Comparison of ENCODE assay signal across 17 mouse cellular contexts in the genomic region with DNA sequence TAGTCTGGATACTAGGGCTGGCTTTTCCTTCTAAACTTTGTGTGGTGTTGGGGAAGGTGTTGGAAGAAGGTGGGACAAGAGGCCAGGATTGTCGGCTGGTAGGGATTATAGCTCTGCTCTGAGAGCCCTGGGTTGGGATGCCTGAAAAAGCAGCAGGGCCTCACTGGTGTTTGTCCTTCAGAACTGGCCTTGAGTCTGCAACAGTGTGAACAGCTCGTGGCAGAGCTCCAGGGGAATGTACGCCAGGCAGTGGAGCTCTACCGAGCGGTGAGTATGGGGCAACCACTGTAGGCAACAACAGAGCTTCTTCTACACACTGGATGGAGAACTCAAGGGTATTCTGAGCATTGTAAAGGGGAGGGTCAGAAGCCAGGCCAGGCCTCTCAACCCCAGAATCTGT. TPM values are rescaled to one million over a fixed set of nuclear protein-coding genes. Genes with fewer than 3 reads are reported as not detected.
DNase-seq lines count a peak whose midpoint lies in the region; ATAC-seq and TF ChIP-seq lines count a peak whose summit lies in the region.
"Had no signal": no experiment of that assay in that cellular context is flagged by ENCODE, and none has a peak within 500 bp of the region (broad histone marks: within the 10 kb centered on the region; RNA-seq: fewer than 3 reads in every experiment).

No protein-coding gene starts in this region.

- no peak overlapping the region for H3K4me2 ChIP-seq in forebrain, postnatal 0 days (ENCODE audit: low read depth)
- H3K4me2 ChIP-seq: embryonic facial prominence, embryonic 13.5 days; neural tube, embryonic 13.5 days had no signal

- WGBS in forebrain, postnatal 0 days: 88% methylated on average over 5 of the region's 5 CpGs
- WGBS in embryonic facial prominence, embryonic 10.5 days: 91% methylated on average over 5 of the region's 5 CpGs

- no peaks in the 10 kb centered on the region for H3K9me3 ChIP-seq in forebrain, postnatal 0 days (ENCODE audit: low read length)
- no peaks in the 10 kb centered on the region for H3K9me3 ChIP-seq in embryonic facial prominence, embryonic 10.5 days
- H3K9me3 ChIP-seq: embryonic facial prominence, embryonic 13.5 days; forebrain, embryonic 10.5 days; neural tube, embryonic 13.5 days had no signal

- H3K27ac ChIP-seq in forebrain, postnatal 0 days (ENCODE audit: low read depth, low read length): no peak overlapping the region
- H3K27ac ChIP-seq in embryonic facial prominence, embryonic 10.5 days (replicated peaks): no peak overlapping the region
- H3K27ac ChIP-seq: forebrain, embryonic 10.5 days; neural tube, embryonic 13.5 days had no signal

- 0 out of 2 replicates have a peak, but pooled peaks cover 4% of the 10 kb centered on the region for H3K4me1 ChIP-seq in forebrain, postnatal 0 days (ENCODE audit: insufficient read depth)
- peaks cover 18% of the 10 kb centered on the region for H3K4me1 ChIP-seq in embryonic facial prominence, embryonic 10.5 days

- ATAC-seq in monocyte, adult 5-6 weeks (replicated peaks; ENCODE audit: insufficient number of reproducible peaks, low FRiP score, low TSS enrichment, poor library complexity, severe bottlenecking): no peak
- ATAC-seq in forebrain, postnatal 0 days: no peak
- ATAC-seq: CD4-positive, CD25-positive, alpha-beta regulatory T cell, adult 4 months had no signal

- TF ChIP-seq CTCF in forebrain, postnatal 0 days (IDR thresholded peaks at IDR 0.05; ENCODE audit: low read depth): no peak

- DNase-seq in adrenal gland, adult (ENCODE audit: inconsistent age in 2 of 2, low spot score in 1 of 2): peak; percentile 91 to 95
- DNase-seq in adrenal gland, adult 18-20 months (ENCODE audit: low spot score in 2 of 2): peak; percentile 60 to 67
- peak; percentile 47 for DNase-seq in heart, adult 8-10 months (ENCODE audit: low spot score)
- DNase-seq in heart, postnatal 10 days: peak; percentile 66 to 79
- DNase-seq in urinary bladder, postnatal 4 days (ENCODE audit: low spot score in 2 of 2): no peak
- DNase-seq in forebrain, postnatal 0 days: no peak
- DNase-seq in embryonic facial prominence, embryonic 10.5 days (ENCODE audit: low spot score): no peak
- DNase-seq: cerebellum, adult 11 months; layer of hippocampus, adult 9-11 months; liver; lung, adult 18-20 months; thymus, postnatal 25 days had no signal

- intact Hi-C loops in heart, postnatal 10 days (cut with DNase I): no loop called here

- H3K4me3 ChIP-seq in forebrain, postnatal 0 days (ENCODE audit: low read depth, low read length): no peak overlapping the region
- no peak overlapping the region for H3K4me3 ChIP-seq in embryonic facial prominence, embryonic 10.5 days
- H3K4me3 ChIP-seq: embryonic facial prominence, embryonic 13.5 days; forebrain, embryonic 10.5 days; neural tube, embryonic 13.5 days had no signal

- no peaks in the 10 kb centered on the region for H3K27me3 ChIP-seq in forebrain, postnatal 0 days (ENCODE audit: insufficient read depth, low read length)
- H3K27me3 ChIP-seq in embryonic facial prominence, embryonic 10.5 days (replicated peaks; ENCODE audit: low read depth, poor library complexity, severe bottlenecking): no peaks in the 10 kb centered on the region
- H3K27me3 ChIP-seq: embryonic facial prominence, embryonic 13.5 days; neural tube, embryonic 13.5 days had no signal

- H3K9ac ChIP-seq in forebrain, postnatal 0 days: no peak overlapping the region
- H3K9ac ChIP-seq: embryonic facial prominence, embryonic 13.5 days; neural tube, embryonic 13.5 days had no signal

- H3K36me3 ChIP-seq in forebrain, postnatal 0 days (ENCODE audit: insufficient read depth): peaks cover 60% of the 10 kb centered on the region
- H3K36me3 ChIP-seq in embryonic facial prominence, embryonic 10.5 days (replicated peaks): peaks cover 74% of the 10 kb centered on the region

RNA-seq across cellular contexts. Expression of a gene that starts 2.9 kb away (rescaled TPM):
- 1 to 10 TPM; 5.4 to 6.2 TPM for total RNA-seq in adrenal gland, adult 18-20 months (2021)
- total RNA-seq in heart, adult 8-10 months (2022): 1 to 10 TPM; 6.6 to 8.6 (median 7.2) TPM
- total RNA-seq in heart, postnatal 10 days (2021): 10 to 100 TPM; 10.8 to 11.4 TPM
- total RNA-seq in monocyte, adult 5-6 weeks (2017): 3.5 to 6.9 TPM (median 6.0 TPM) in 3 replicates
- 12.7 and 14.6 TPM in 2 replicates for total RNA-seq in forebrain, postnatal 0 days (2014; rRNA removed)
- 16.4 and 16.9 TPM in 2 replicates for polyA plus RNA-seq in forebrain, postnatal 0 days (2015; fragmentation: Nextera tagmentation; extraction: Ambion mirVana)
- polyA plus RNA-seq in embryonic facial prominence, embryonic 10.5 days (2016; fragmentation: Nextera tagmentation; extraction: Ambion mirVana): 20.4 and 20.6 TPM in 2 replicates

RNA-seq across cellular contexts. Expression of a gene that starts 3.0 kb away (rescaled TPM):
- 1 to 10 TPM; 1.5 to 1.7 TPM for total RNA-seq in adrenal gland, adult 18-20 months (2021)
- total RNA-seq in heart, adult 8-10 months (2022): under 1 TPM; 0.16 to 0.59 (median 0.21) TPM
- under 1 TPM; 0.74 to 0.93 TPM for total RNA-seq in heart, postnatal 10 days (2021)
- total RNA-seq in monocyte, adult 5-6 weeks (2017): 0.57 to 1.3 TPM in 2 of 3 replicates, not detected in the other
- total RNA-seq in forebrain, postnatal 0 days (2014; rRNA removed): 4.3 and 7.5 TPM in 2 replicates
- polyA plus RNA-seq in forebrain, postnatal 0 days (2015; fragmentation: Nextera tagmentation; extraction: Ambion mirVana): 0.72 and 1.2 TPM in 2 replicates
- 5.6 and 6.2 TPM in 2 replicates for polyA plus RNA-seq in embryonic facial prominence, embryonic 10.5 days (2016; fragmentation: Nextera tagmentation; extraction: Ambion mirVana)

RNA-seq across cellular contexts. Expression of a gene that starts 8.9 kb away (rescaled TPM):
- total RNA-seq in adrenal gland, adult 18-20 months (2021): 1 to 10 TPM; 1.9 to 2.4 TPM
- total RNA-seq in heart, adult 8-10 months (2022): 1 to 10 TPM in 3 of 4 experiments, under 1 TPM in 1; 0.72 to 1.8 (median 1.3) TPM
- 1 to 10 TPM; 1.7 to 1.8 TPM for total RNA-seq in heart, postnatal 10 days (2021)
- 1.5 to 4.7 TPM (median 2.4 TPM) in 3 replicates for total RNA-seq in monocyte, adult 5-6 weeks (2017)
- total RNA-seq in forebrain, postnatal 0 days (2014; rRNA removed): 8.5 and 11.1 TPM in 2 replicates
- 0.13 and 0.48 TPM in 2 replicates for polyA plus RNA-seq in forebrain, postnatal 0 days (2015; fragmentation: Nextera tagmentation; extraction: Ambion mirVana)
- polyA plus RNA-seq in embryonic facial prominence, embryonic 10.5 days (2016; fragmentation: Nextera tagmentation; extraction: Ambion mirVana): 1.8 and 2.8 TPM in 2 replicates

RNA-seq across cellular contexts. Expression of a gene that starts 51.8 kb away (rescaled TPM):
- total RNA-seq in adrenal gland, adult 18-20 months (2021): 10 to 100 TPM in 1 of 2 experiments, 1 to 10 TPM in 1; 9.4 to 11.7 TPM
- 1 to 10 TPM; 6.9 to 8.5 (median 8.3) TPM for total RNA-seq in heart, adult 8-10 months (2022)
- 10 to 100 TPM; 11.8 to 12.7 TPM for total RNA-seq in heart, postnatal 10 days (2021)
- 2.7 to 7.1 TPM (median 3.2 TPM) in 3 replicates for total RNA-seq in monocyte, adult 5-6 weeks (2017)
- 38.6 and 42.5 TPM in 2 replicates for total RNA-seq in forebrain, postnatal 0 days (2014; rRNA removed)
- polyA plus RNA-seq in forebrain, postnatal 0 days (2015; fragmentation: Nextera tagmentation; extraction: Ambion mirVana): 6.5 and 7.4 TPM in 2 replicates
- polyA plus RNA-seq in embryonic facial prominence, embryonic 10.5 days (2016; fragmentation: Nextera tagmentation; extraction: Ambion mirVana): 3.5 and 4.0 TPM in 2 replicates

Comparison
In these comparisons a context has a peak if more than half of its experiments do, and no peak if none do; other contexts are left out.
1. DNase-seq: peak in adrenal gland, adult (2 of 2), adrenal gland, adult 18-20 months (2 of 2), heart, adult 8-10 months (single experiment) and heart, postnatal 10 days (2 of 2); none in urinary bladder, postnatal 4 days (0 of 2), forebrain, postnatal 0 days (single experiment) and embryonic facial prominence, embryonic 10.5 days (single experiment).